Mouse (Mus musculus): ENCODE results near the gene Rpl27. TPM values are rescaled to one million over a fixed set of nuclear protein-coding genes. Genes with fewer than 3 reads are reported as not detected.
"Not testable (repeated sequence)": the region's sequence is repeated elsewhere in the genome, so short reads cannot be mapped to it uniquely, and the experiment has no call there.

Gene Rpl27
- polyA plus RNA-seq, 1 experiment, result 386 TPM

GRCm38 (mm10) chr11:101436916-101437315 is 5.2 kb upstream of the Rpl27 start:
- no peak overlapping the region for H3K27ac ChIP-seq (replicated peaks; ENCODE audit: low read depth, low read length)
- H3K4me3 ChIP-seq (ENCODE audit: insufficient read depth, low read depth, low read length), result no peak overlapping the region
- H3K4me1 ChIP-seq (ENCODE audit: control insufficient read depth, insufficient read depth, insufficient read length, low read length), result no peaks in the 10 kb centered on the region

GRCm38 (mm10) chr11:101438006-101438405 is 4.1 kb upstream of the Rpl27 start:
- H3K4me3 ChIP-seq (ENCODE audit: insufficient read depth, low read depth, low read length); H3K4me1 ChIP-seq (ENCODE audit: control insufficient read depth, insufficient read depth, insufficient read length, low read length); H3K27ac ChIP-seq (replicated peaks; ENCODE audit: low read depth, low read length): not testable (repeated sequence)

- not testable (repeated sequence) for H3K27ac ChIP-seq (replicated peaks; ENCODE audit: low read depth, low read length); H3K4me1 ChIP-seq (ENCODE audit: control insufficient read depth, insufficient read depth, insufficient read length, low read length); H3K4me3 ChIP-seq (ENCODE audit: insufficient read depth, low read depth, low read length)
These were observed 510 bp upstream of the Rpl27 start for GRCm38 (mm10) chr11:101441450-101442126.

- Histone ChIP-seq H3K27ac (replicated peaks; ENCODE audit: low read depth, low read length) (peak overlapping the region; percentile 36), H3K4me3 (ENCODE audit: insufficient read depth, low read depth, low read length) (peak overlapping the region; percentile 66), H3K4me1 (ENCODE audit: control insufficient read depth, insufficient read depth, insufficient read length, low read length) (peaks cover 5% of the 10 kb centered on the region; the same call in 1 of the 2 replicates)
These were observed 662 bp downstream of the Rpl27 start for GRCm38 (mm10) chr11:101442760-101443159.

- H3K4me3 ChIP-seq (ENCODE audit: insufficient read depth, low read depth, low read length), result no peak overlapping the region
These were observed 4.2 kb downstream of the Rpl27 start for GRCm38 (mm10) chr11:101446319-101446718.

GRCm38 (mm10) chr11:101446860-101447259 is 4.8 kb downstream of the Rpl27 start:
- H3K27ac ChIP-seq (replicated peaks; ENCODE audit: low read depth, low read length); H3K4me3 ChIP-seq (ENCODE audit: insufficient read depth, low read depth, low read length): not testable (repeated sequence)
- peaks cover 13% of the 10 kb centered on the region for H3K4me1 ChIP-seq (ENCODE audit: control insufficient read depth, insufficient read depth, insufficient read length, low read length)

More at GRCm38 (mm10) chr11:101446319-101446718, 4.2 kb downstream of the Rpl27 start:
- H3K4me1 ChIP-seq (ENCODE audit: control insufficient read depth, insufficient read depth, insufficient read length, low read length), result peaks cover 9% of the 10 kb centered on the region; the same call in 1 of the 2 replicates
- no peak overlapping the region for H3K27ac ChIP-seq (replicated peaks; ENCODE audit: low read depth, low read length)

- Histone ChIP-seq H3K27ac (replicated peaks; ENCODE audit: low read depth, low read length) (0 out of 2 replicates have a peak overlapping the region, but pooled peaks have one; percentile 26), H3K4me1 (ENCODE audit: control insufficient read depth, insufficient read depth, insufficient read length, low read length) (peaks cover 16% of the 10 kb centered on the region), H3K4me3 (ENCODE audit: insufficient read depth, low read depth, low read length) (0 out of 2 replicates have a peak overlapping the region, but pooled peaks have one; percentile 89)
These were observed 5.7 kb downstream of the Rpl27 start for GRCm38 (mm10) chr11:101447786-101448185.

GRCm38 (mm10) chr11:101448274-101448746 is 6.2 kb downstream of the Rpl27 start, which contains the start of gene Ifi35:
Gene Ifi35 (plus strand): TSS chr11:101448407.
- Histone ChIP-seq H3K27ac (replicated peaks; ENCODE audit: low read depth, low read length) (peak within 1 kb of the TSS; percentile 90), H3K4me3 (ENCODE audit: insufficient read depth, low read depth, low read length) (peak within 1 kb of the TSS; percentile 89), H3K4me1 (ENCODE audit: control insufficient read depth, insufficient read depth, insufficient read length, low read length) (peaks cover 16% of the 10 kb centered on the region)

- Histone ChIP-seq H3K4me3 (ENCODE audit: insufficient read depth, low read depth, low read length) (peak overlapping the region; percentile 89), H3K27ac (replicated peaks; ENCODE audit: low read depth, low read length) (peak overlapping the region; percentile 90), H3K4me1 (ENCODE audit: control insufficient read depth, insufficient read depth, insufficient read length, low read length) (peaks cover 16% of the 10 kb centered on the region)
These were observed 6.8 kb downstream of the Rpl27 start for GRCm38 (mm10) chr11:101448899-101449298.

GRCm38 (mm10) chr11:101449596-101449995 is 7.5 kb downstream of the Rpl27 start:
- peaks cover 15% of the 10 kb centered on the region for H3K4me1 ChIP-seq (ENCODE audit: control insufficient read depth, insufficient read depth, insufficient read length, low read length)
- H3K27ac ChIP-seq (replicated peaks; ENCODE audit: low read depth, low read length); H3K4me3 ChIP-seq (ENCODE audit: insufficient read depth, low read depth, low read length): not testable (repeated sequence)

GRCm38 (mm10) chr11:101450394-101450793 is 8.3 kb downstream of the Rpl27 start:
- no peak overlapping the region for H3K27ac ChIP-seq (replicated peaks; ENCODE audit: low read depth, low read length)
- peaks cover 12% of the 10 kb centered on the region for H3K4me1 ChIP-seq (ENCODE audit: control insufficient read depth, insufficient read depth, insufficient read length, low read length)
- no peak overlapping the region for H3K4me3 ChIP-seq (ENCODE audit: insufficient read depth, low read depth, low read length)

- Histone ChIP-seq H3K4me1 (ENCODE audit: control insufficient read depth, insufficient read depth, insufficient read length, low read length) (peaks cover 12% of the 10 kb centered on the region), H3K27ac (replicated peaks; ENCODE audit: low read depth, low read length) (no peak overlapping the region), H3K4me3 (ENCODE audit: insufficient read depth, low read depth, low read length) (no peak overlapping the region)
These were observed 9.4 kb downstream of the Rpl27 start for GRCm38 (mm10) chr11:101451536-101451935.

- H3K27ac ChIP-seq (replicated peaks; ENCODE audit: low read depth, low read length), result no peak overlapping the region
These were observed 10.1 kb downstream of the Rpl27 start for GRCm38 (mm10) chr11:101452093-101452774.

GRCm38 (mm10) chr11:101454702-101455101 is 12.6 kb downstream of the Rpl27 start:
- no peak overlapping the region for H3K27ac ChIP-seq (replicated peaks; ENCODE audit: low read depth, low read length)
- no peak overlapping the region for H3K4me3 ChIP-seq (ENCODE audit: insufficient read depth, low read depth, low read length)

More at GRCm38 (mm10) chr11:101452093-101452774, 10.1 kb downstream of the Rpl27 start:
- Histone ChIP-seq H3K4me3 (ENCODE audit: insufficient read depth, low read depth, low read length) (no peak overlapping the region), H3K4me1 (ENCODE audit: control insufficient read depth, insufficient read depth, insufficient read length, low read length) (peaks cover 12% of the 10 kb centered on the region)

GRCm38 (mm10) chr11:101455627-101456026 is 13.5 kb downstream of the Rpl27 start:
- no peak overlapping the region for H3K4me3 ChIP-seq (ENCODE audit: insufficient read depth, low read depth, low read length)
- H3K27ac ChIP-seq (replicated peaks; ENCODE audit: low read depth, low read length), result no peak overlapping the region
- H3K4me1 ChIP-seq (ENCODE audit: control insufficient read depth, insufficient read depth, insufficient read length, low read length), result peaks cover 8% of the 10 kb centered on the region

More at GRCm38 (mm10) chr11:101454702-101455101, 12.6 kb downstream of the Rpl27 start:
- H3K4me1 ChIP-seq (ENCODE audit: control insufficient read depth, insufficient read depth, insufficient read length, low read length), result peaks cover 8% of the 10 kb centered on the region
